Mouse (Mus musculus): ENCODE results near the gene Creb3l1. TPM values are rescaled to one million over a fixed set of nuclear protein-coding genes. Genes with fewer than 3 reads are reported as not detected.

Gene Creb3l1
- total RNA-seq (2023): under 1 TPM in 1 of 2 experiments, not detected in 1; 0.20 TPM

GRCm38 (mm10) chr2:92024274-92024672, at the start of gene Creb3l1:
Gene Creb3l1, minus strand, starts transcription at chr2:92024502.

DNA sequence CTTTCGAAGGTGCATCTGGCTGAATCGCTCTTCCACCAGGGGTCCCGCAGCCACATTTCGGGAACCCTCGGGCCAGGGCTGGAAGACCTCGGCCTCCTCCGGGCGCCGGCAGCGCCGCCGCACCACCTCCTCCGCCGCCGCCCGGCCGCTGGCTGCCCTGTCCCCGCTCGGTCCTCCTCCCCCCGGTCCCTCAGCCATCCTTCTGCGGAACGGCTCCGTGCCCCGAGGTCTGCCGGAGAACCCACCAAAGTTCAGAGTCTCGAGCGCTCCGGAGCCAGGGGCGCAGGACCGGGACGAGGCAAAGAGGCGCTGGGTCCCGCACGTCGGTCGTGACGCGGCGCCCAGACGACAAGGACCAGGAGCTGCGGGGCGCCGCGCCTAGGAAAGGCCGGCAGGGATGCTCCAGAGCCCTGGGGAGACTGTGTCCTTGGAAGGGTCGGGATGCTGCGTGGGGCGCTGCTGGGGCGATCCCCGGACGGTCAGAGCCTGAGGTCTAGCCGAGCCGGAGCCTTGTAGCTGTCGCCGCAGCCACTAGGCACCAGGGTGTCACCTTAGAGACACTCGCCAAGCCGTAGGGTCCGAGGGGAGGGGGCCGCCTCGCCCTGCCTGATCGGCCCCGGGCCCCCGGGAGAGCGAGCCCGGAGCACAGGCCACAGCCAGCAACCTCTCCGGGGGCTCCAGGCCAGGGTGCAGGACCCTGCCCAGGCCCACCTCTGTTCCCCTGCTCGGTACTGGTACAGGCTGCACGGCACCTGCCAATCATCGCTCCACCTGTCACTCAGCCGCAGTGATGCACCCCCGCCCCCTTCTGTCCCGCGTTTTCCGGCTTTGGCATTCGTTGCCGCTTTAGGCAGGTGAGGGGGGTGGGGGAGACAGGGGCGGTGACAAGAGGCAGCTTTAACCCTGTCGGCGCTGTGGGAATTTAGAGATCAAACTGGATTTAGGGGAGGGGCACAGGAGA, 48.4 kb downstream of the Creb3l1 start, which contains the start of gene Dgkz:
Gene Dgkz (minus strand): TSS at position 284 of the 961 bp plus-strand sequence.

GRCm38 (mm10) chr2:91945483-91945882, 78.8 kb downstream of the Creb3l1 start, which contains the start of gene Gm9821:
Gene Gm9821, plus strand, starts transcription at chr2:91945703.

Other genes with a start within 250 kb of the Creb3l1 start
- gene Chrm4, start 97.3 kb downstream of the Creb3l1 start, total RNA-seq (2023): 1 to 10 TPM in 1 of 2 experiments, not detected in 1; 1.4 TPM
- gene Mdk, start 92.2 kb downstream of the Creb3l1 start, total RNA-seq (2023): 1 to 10 TPM; 1.6 to 5.0 TPM
- not detected for gene Gm9821, start 78.8 kb downstream of the Creb3l1 start, total RNA-seq (2023)
- 100 to 1,000 TPM; 210 to 235 TPM for gene Dgkz, start 48.6 kb downstream of the Creb3l1 start, total RNA-seq (2023)
- gene Phf21a, start 68.6 kb upstream of the Creb3l1 start, total RNA-seq (2023): 100 to 1,000 TPM; 173 to 177 TPM

All from B cell, adult 67 days (primary cell).